Mouse (Mus musculus): ENCODE results near the gene Mfap1a. TPM values are rescaled to one million over a fixed set of nuclear protein-coding genes. Genes with fewer than 3 reads are reported as not detected.
A peak's percentile ranks its signal among the peaks of the same experiment; 100 is the strongest.
"Not testable (repeated sequence)": the region's sequence is repeated elsewhere in the genome, so short reads cannot be mapped to it uniquely, and the experiment has no call there.

The Mfap1a gene
- polyA plus RNA-seq, 1 experiment from 2014 or later = 30.2 TPM

DNA sequence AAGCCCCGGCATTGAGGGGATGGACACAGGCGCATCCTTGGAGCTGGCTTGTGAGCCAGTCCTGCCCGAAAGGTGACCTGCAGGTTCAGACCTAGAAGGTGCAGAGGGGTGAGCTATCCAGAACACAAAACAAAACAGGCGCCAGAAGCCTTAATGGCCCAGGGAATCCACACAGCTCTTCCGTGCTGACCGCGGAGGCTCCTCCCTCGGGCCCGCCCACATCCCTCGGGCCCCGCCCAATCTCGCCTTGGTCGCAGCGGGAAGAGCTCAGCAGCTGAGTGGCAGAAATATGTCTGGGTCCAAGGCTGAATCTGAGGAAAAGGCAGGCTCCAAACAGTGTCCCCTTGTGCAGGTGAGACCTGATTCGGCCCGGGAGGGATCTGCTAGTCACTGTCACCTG, 3.1 kb upstream of the Mfap1a start:
- Histone ChIP-seq H3K27me3 (no peaks in the 10 kb centered on the region), H3K9me3 (no peaks in the 10 kb centered on the region), H3K4me3 (replicated peaks) (peak overlapping the region; percentile 28), H3K4me1 (peaks cover 21% of the 10 kb centered on the region), H3K9ac (no peak overlapping the region), H3K4me2 (peak overlapping the region; percentile 44), H3K36me3 (replicated peaks) (peaks cover 32% of the 10 kb centered on the region), H3K27ac (no peak overlapping the region)
- 0 out of 2 replicates have a peak, but pooled peaks have one; percentile 57 for ATAC-seq (ENCODE audit: low FRiP score)
- WGBS = 24% methylated on average over 16 of the region's 16 CpGs

DNA sequence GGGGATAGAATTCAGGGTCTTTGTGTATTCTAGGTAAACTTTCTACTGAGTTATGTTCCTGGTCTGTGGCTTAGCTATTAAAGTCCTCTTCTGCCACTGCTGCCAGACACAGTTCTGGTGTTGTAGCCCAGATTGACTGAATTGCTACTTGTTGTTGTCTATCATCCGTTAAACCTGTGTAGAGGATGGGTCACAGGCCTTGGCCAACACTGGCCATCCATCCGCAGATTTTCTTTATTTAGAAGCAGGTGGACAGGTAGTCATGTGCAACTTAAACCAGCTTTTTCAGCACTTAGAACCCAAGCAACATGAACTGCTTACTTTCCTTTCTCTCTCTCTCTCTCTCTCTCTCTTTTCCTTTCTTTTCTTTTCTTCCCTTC, 1.5 kb upstream of the Mfap1a start:
- WGBS = 83% methylated on average over 2 of the region's 2 CpGs
- peaks cover 22% of the 10 kb centered on the region for H3K36me3 ChIP-seq (replicated peaks)
- H3K4me3 ChIP-seq (replicated peaks) = peak overlapping the region; percentile 58
- no peaks in the 10 kb centered on the region for H3K27me3 ChIP-seq
- H3K4me2 ChIP-seq = peak overlapping the region; percentile 64
- peak overlapping the region; percentile 61 for H3K9ac ChIP-seq
- H3K4me1 ChIP-seq = peaks cover 21% of the 10 kb centered on the region
- no peaks in the 10 kb centered on the region for H3K9me3 ChIP-seq
- ATAC-seq (ENCODE audit: low FRiP score) = no peak
- H3K27ac ChIP-seq = no peak overlapping the region

DNA sequence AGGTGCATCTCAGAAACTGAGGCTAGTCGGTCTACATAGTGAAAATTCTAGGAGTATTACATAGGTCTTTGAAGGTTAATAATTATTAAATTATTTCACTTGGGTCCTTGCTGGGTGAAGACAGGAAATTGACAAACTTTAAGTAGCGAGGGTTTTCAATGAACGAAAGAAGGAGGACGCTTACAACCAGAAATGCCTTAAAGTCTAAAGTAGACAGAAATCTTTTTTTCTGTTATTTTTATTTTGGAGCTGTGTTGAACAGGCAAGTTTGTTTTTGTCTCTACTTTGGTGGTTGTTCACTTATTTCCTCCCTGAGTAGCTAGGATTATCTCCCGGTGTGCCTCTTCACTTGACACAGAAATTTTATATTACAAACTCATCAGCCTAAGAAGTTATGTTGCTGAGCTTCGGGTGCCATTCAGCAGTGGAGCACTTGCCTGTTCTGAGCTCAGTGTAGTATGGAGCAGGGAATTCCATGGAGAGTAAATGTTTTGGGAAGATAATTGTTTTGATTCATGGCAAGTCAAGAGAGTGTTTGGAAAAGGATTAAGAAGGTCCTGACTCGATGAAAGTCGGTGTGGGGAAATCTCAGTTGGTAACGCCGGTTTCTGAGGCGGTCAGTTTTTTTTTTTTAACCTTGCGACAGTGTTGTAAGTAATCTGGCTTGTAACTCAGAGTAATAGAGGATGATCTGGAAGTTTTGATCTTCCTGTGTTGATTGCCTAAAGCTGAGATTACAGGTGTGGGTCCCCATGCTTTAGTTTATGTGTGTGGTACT, 897 bp upstream of the Mfap1a start:
- 19% methylated on average over 12 of the region's 12 CpGs for WGBS
- H3K36me3 ChIP-seq (replicated peaks) = peaks cover 16% of the 10 kb centered on the region
- H3K27ac ChIP-seq = no peak overlapping the region

DNA sequence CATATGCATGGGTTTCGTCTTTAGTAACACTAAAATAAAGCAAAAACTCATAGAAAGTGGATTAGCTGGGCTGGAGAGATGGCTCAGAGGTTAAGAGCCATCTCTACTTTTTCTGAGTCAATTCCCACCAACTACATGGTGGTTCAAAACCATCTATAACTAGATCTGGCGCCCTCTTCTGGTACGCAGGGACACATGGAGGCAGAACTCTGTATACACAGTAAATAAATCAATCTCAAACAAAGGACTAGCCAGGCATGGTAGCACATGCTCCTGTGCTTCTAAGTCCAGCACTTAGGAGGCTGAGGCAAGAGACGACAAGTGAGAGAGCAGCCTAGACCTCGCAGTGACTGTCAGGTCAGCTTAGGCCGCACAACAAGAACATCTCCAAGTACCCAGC, 4.9 kb downstream of the Mfap1a start:
- H3K27ac ChIP-seq; H3K4me3 ChIP-seq (replicated peaks); H3K36me3 ChIP-seq (replicated peaks); H3K9ac ChIP-seq; H3K9me3 ChIP-seq; H3K27me3 ChIP-seq; ATAC-seq (ENCODE audit: low FRiP score); H3K4me1 ChIP-seq; H3K4me2 ChIP-seq: not testable (repeated sequence)
- WGBS = 61% methylated on average over 2 of the region's 6 CpGs

More for the DNA sequence above, 897 bp upstream of the Mfap1a start:
- Histone ChIP-seq H3K4me2 (peak overlapping the region; percentile 64), H3K4me1 (peaks cover 21% of the 10 kb centered on the region), H3K9me3 (no peaks in the 10 kb centered on the region), H3K27me3 (no peaks in the 10 kb centered on the region), H3K4me3 (replicated peaks) (peak overlapping the region; percentile 58), H3K9ac (peak overlapping the region; percentile 61)
- ATAC-seq (ENCODE audit: low FRiP score) = no peak

DNA sequence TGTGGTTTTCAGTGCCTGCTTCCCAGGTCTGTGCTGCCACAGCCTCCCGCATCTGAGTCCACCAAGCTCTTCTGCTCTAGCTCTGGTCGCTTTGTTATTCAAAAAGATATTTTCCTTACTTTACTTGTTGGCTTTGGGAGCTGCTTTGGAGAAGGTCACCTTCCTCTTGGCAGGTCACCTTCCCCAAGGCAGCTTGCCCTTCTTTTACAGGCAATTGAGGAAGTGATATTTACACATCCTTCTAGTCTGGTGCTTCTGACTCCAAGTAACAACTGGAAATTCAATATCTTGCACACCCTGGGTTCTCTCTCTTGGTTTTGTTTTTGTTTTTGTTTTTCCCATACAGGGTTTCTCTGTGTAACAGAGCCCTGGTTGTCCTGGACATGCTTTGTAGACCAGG, 22.1 kb downstream of the Mfap1a start:
- not testable (repeated sequence) for H3K4me3 ChIP-seq (replicated peaks); ATAC-seq (ENCODE audit: low FRiP score); H3K27ac ChIP-seq; H3K36me3 ChIP-seq (replicated peaks); H3K9ac ChIP-seq; H3K27me3 ChIP-seq; H3K4me2 ChIP-seq; H3K9me3 ChIP-seq; H3K4me1 ChIP-seq
- WGBS = 85% methylated on average over 2 of the region's 2 CpGs

DNA sequence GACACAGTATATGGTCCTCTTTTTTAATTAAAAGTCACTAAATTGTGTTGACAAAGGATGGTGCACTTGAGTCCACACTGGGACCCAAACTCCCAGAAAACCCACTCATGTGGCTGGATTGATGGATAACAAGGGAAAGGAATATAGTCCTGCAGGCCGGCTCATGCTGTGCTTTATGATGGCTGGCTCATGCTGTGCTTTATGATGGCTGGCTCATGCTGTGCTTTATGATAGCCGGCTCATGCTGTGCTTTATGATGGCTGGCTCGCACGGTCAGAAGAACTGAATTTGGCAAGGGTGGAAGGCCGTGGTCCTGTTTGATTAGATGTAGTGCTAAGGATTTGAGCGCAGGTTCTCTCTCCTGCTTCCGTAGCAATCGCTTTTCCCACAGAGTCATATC, 22.9 kb downstream of the Mfap1a start:
- 32% methylated on average over 8 of the region's 8 CpGs for WGBS
- H3K9ac ChIP-seq = no peak overlapping the region
- peak overlapping the region; percentile 17; the same call in 1 of the 2 replicates for H3K4me2 ChIP-seq
- H3K27me3 ChIP-seq = no peaks in the 10 kb centered on the region
- peaks cover 7% of the 10 kb centered on the region; the same call in 1 of the 2 replicates for H3K4me1 ChIP-seq
- peak overlapping the region; percentile 43; the same call in 1 of the 2 replicates for H3K27ac ChIP-seq
- H3K9me3 ChIP-seq = no peaks in the 10 kb centered on the region
- H3K36me3 ChIP-seq (replicated peaks) = no peaks in the 10 kb centered on the region
- no peak overlapping the region for H3K4me3 ChIP-seq (replicated peaks)
- ATAC-seq (ENCODE audit: low FRiP score) = no peak

DNA sequence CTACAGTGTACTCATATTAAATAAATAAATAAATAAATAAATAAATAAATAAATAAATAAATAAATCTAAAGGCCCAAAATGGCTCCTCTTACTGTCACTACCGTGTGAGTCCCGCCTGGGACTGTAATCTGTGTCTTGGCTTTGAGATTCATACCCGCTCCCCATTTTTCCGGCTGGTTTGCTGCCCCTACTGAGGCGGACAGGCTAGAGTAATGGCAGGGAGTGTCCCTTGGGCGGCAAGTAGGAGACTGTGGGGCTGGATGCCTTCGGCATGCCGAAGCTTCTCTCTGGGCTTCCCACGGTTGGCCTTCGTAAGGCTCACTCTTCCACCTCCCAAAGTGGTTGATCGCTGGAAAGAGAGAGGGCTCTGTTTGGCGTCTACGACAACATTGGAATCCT, 25.5 kb downstream of the Mfap1a start:
- not testable (repeated sequence) for H3K9me3 ChIP-seq; H3K4me2 ChIP-seq; H3K4me3 ChIP-seq (replicated peaks); H3K27me3 ChIP-seq; H3K4me1 ChIP-seq; H3K36me3 ChIP-seq (replicated peaks); H3K27ac ChIP-seq; H3K9ac ChIP-seq; ATAC-seq (ENCODE audit: low FRiP score)
- 88% methylated on average over 13 of the region's 13 CpGs for WGBS

DNA sequence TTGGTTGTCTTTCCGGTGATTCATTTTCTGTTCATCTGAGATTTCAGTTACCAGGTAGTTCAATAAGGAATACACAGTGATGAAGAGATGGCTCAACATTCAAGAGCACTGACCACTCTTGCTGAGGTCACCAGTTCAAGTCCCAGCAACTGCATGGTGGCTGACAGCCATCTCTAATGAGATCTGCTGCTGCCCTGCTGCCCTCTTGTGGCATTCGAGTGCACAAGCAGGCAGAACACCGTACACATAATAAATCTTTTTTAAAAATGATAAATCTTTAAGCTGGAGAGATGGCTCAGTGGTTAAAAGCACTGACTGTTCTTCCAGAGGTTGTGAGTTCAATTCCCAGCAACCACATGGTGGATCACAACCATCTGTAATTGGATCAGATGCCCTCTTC, 26.0 kb downstream of the Mfap1a start:
- Histone ChIP-seq H3K4me1 (peaks cover 7% of the 10 kb centered on the region; the same call in 1 of the 2 replicates), H3K9me3 (no peaks in the 10 kb centered on the region), H3K4me3 (replicated peaks) (no peak overlapping the region), H3K9ac (no peak overlapping the region), H3K4me2 (no peak overlapping the region), H3K27ac (no peak overlapping the region), H3K36me3 (replicated peaks) (no peaks in the 10 kb centered on the region), H3K27me3 (no peaks in the 10 kb centered on the region)
- 66% methylated on average over 3 of the region's 3 CpGs for WGBS
- no peak for ATAC-seq (ENCODE audit: low FRiP score)

DNA sequence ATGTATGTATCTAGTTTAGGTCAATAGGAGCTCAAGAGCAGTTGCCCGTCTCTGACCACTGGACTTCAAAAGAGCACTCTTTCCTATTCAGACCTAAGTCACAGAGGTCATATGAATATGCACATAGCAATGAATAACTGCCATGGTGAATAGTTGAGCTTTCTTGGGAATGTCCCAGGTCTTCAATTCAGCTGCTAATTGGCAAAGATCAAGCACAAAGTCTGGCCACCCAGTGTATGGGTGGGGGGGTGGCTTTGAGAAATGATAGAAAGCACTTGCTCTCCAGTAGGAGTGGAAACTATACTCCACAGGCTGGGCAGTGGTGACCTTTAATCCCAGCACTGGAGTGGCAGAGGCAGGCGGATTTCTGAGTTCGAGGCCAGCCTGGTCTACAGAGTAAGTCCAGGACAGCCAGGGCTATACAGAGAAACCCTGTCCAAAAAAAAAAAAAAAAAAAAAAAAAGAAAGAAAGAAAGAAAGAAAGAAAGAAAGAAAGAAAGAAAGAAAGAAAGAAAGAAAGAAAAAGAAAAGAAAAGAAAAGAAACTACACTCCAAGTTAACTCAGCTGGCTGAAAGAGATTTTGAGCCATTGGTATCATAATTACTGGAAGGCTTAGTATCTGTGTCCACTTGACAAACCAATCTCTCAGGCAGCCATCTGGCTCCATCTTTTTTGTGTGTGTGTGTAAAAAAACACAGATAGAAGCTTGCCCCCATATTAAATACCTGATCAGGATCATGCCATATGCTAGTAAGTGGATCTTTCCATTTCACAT, 28.8 kb downstream of the Mfap1a start:
- Histone ChIP-seq H3K4me2 (no peak overlapping the region), H3K27ac (no peak overlapping the region), H3K9me3 (no peaks in the 10 kb centered on the region), H3K27me3 (no peaks in the 10 kb centered on the region), H3K9ac (no peak overlapping the region), H3K36me3 (replicated peaks) (no peaks in the 10 kb centered on the region), H3K4me3 (replicated peaks) (no peak overlapping the region), H3K4me1 (peaks cover 3% of the 10 kb centered on the region; the same call in 1 of the 2 replicates)
- no peak for ATAC-seq (ENCODE audit: low FRiP score)
- 86% methylated on average over 3 of the region's 3 CpGs for WGBS

DNA sequence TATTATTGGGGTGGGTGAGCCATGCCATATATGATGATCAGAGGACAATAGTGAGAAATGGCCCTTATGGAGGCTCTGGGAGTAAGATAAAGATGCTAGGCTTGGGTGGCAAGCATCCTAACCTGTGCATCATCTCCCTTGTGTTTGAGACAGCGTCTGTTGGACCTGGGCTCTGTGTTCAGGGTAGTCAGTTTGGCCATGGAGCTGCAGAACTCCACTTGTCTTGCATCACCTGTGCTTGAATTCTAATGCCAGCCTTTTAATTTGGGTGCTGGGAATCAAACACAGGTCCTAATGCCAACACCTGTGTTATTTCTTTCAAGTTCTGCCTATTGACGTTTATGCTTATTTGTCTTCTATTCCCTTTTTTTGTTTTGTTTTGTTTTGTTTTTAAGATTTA, 31.2 kb downstream of the Mfap1a start:
- ATAC-seq (ENCODE audit: low FRiP score); H3K4me3 ChIP-seq (replicated peaks); H3K27me3 ChIP-seq: not testable (repeated sequence)

DNA sequence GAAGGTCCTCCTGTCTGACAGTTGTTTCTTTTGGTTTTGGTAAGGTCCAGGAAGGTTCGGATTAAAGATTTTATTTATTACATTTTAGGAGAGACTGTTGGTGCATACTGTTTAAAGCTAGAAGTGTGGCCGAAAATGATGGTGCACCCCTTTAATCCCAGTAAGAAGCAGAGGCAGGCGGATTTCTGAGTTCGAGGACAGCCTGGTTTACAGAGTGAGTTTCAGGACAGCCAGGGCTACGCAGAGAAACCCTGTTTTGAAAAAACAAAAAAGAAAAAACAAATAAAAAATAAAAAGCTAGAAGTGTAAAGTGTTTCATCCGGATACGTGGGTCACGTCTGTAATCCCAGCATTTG, 32.3 kb downstream of the Mfap1a start:
- Histone ChIP-seq H3K9me3 (no peaks in the 10 kb centered on the region), H3K27ac (0 out of 2 replicates have a peak overlapping the region, but pooled peaks have one; percentile 54), H3K9ac (peak overlapping the region; percentile 62), H3K4me1 (peaks cover 3% of the 10 kb centered on the region; the same call in 1 of the 2 replicates), H3K4me2 (peak overlapping the region; percentile 72), H3K4me3 (replicated peaks) (peak overlapping the region; percentile 62), H3K36me3 (replicated peaks) (0 out of 2 replicates have a peak, but pooled peaks cover 5% of the 10 kb centered on the region), H3K27me3 (no peaks in the 10 kb centered on the region)
- WGBS = 40% methylated on average over 8 of the region's 8 CpGs
- ATAC-seq (ENCODE audit: low FRiP score) = no peak; the same call in 1 of the 2 replicates

More for the DNA sequence above, 31.2 kb downstream of the Mfap1a start:
- H3K4me2 ChIP-seq; H3K36me3 ChIP-seq (replicated peaks); H3K9ac ChIP-seq; H3K4me1 ChIP-seq; H3K27ac ChIP-seq; H3K9me3 ChIP-seq: not testable (repeated sequence)
- whole genome bisulfite sequencing = 98% methylated on average over 2 of the region's 2 CpGs

DNA sequence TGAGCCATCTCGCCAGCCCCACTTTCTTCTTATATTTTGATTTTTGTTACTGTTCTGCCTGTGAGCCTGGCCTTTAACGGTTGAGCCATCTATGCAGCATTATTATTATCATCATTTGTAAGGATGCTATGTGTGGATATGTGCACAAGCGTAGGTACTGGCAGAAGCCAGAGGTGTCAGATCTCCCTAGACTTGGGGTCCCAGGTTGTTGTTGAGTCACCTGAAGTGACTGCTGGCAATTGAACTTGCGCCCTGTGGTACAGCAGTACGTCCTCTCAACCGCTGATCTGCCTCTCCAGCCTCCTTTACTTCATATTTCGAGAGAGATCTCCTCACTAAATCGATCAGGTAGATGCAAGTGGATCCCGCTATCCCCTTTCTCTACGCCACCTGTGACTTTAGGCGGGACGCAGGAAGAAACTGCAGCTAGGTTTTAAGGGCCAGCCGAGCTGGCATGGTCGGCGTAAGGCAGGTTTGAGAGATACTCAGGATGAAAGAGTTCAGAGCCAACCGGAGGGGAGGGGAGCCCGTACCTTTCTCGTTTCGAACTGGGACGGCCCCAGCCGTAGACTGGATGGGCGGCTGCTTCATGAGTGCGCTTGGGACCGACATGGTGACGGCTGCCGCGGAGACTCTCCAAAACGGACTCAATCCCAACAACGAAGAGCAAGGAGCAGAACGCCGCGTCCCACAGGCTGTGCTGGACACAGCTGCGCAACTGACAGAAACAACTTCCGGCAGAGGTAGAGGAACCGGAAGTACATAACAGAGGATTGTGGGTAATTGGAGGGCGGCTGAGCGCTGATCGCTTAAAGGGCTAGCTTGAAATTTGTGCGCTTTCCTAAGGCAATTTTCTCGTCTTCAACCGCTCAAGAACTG, 32.9 kb downstream of the Mfap1a start, which contains the start of gene Mfap1b:
Gene Mfap1b (minus strand): TSS at position 767 of the 879 bp plus-strand sequence.
- H3K27ac ChIP-seq = 0 out of 2 replicates have a peak within 1 kb of the TSS, but pooled peaks have one; percentile 54

More for the DNA sequence above, 32.9 kb downstream of the Mfap1a start, which contains the start of gene Mfap1b:
- Histone ChIP-seq H3K4me2 (peak within 1 kb of the TSS; percentile 72), H3K4me3 (replicated peaks) (peak within 1 kb of the TSS; percentile 62), H3K9ac (peak within 1 kb of the TSS; percentile 62)
- 6% methylated on average over 41 of the region's 41 CpGs for WGBS
- H3K4me1 ChIP-seq; H3K27me3 ChIP-seq; H3K9me3 ChIP-seq; H3K36me3 ChIP-seq (replicated peaks): not testable (repeated sequence)
- ATAC-seq (ENCODE audit: low FRiP score) = peak; percentile 95
